In the genomic region with DNA sequence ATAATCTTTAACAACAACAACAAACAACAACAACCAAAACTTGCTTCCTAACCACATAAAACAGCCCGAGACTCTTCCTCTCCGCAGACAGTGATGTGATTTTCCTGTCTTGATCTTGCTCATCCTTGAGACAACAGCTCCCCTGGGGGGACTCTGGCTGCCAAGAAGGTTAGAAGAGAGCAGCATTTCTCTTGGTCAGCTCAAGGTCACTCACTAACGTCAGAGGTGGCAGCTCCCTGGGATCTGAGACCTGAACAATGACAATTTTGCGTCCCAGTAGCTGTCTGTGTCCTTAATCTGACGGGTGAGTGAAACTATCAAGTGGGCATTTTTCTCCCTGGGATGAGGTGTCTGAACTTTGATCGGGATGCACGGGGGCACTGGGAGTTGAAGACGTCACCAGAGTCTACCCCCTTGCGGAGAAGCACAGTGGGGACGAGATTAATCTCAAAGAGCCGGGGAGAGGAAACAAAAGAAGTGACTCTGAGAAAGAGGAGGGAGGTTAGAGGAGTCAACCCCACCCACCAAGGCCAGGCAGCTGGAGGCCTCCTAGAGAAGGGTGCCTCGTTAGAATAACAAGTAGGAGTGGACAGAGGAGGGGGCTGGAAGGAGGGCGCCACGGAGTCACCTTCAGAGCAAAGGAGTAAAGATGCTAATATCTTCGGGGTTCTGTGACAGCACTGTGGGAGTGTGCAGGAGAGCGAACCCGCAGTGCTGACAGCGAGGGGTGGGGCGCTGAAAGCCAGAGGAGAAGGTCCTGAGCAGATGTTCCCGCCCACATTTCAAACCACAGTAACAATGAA, we compare ENCODE assay signal across 8 mouse cellular contexts.
DNase-seq lines count a peak whose midpoint lies in the region; ATAC-seq and TF ChIP-seq lines count a peak whose summit lies in the region.
"Had no signal": no experiment of that assay in that cellular context is flagged by ENCODE, and none has a peak within 500 bp of the region (broad histone marks: within the 10 kb centered on the region; RNA-seq: fewer than 3 reads in every experiment).

No protein-coding gene starts in this region.

- H3K4me3 ChIP-seq in ES-Bruce4 (ENCODE audit: low read depth, low read length): peak overlapping the region; percentile 46
- peak overlapping the region; percentile 51 for H3K4me3 ChIP-seq in hindbrain, embryonic 10.5 days
- peak overlapping the region; percentile 42 for H3K4me3 ChIP-seq in limb, embryonic 13.5 days
- H3K4me3 ChIP-seq in myocyte: no peak overlapping the region
- H3K4me3 ChIP-seq: erythroblast, embryonic 14.5 days had no signal

- peak; percentile 5 to 17 for DNase-seq in B cell, adult 2 months
- peak; percentile 47 for DNase-seq in embryo, embryonic 10.5 days (ENCODE audit: low spot score)
- peak; percentile 47 for DNase-seq in hindbrain, embryonic 10.5 days (ENCODE audit: low spot score)
- DNase-seq in spleen, postnatal 4 days (ENCODE audit: low spot score in 2 of 2): no peak

- H3K27ac ChIP-seq in ES-Bruce4 (ENCODE audit: insufficient read depth, low read length): peak overlapping the region; percentile 98
- H3K27ac ChIP-seq in hindbrain, embryonic 10.5 days: peak overlapping the region; percentile 82
- no peak overlapping the region for H3K27ac ChIP-seq in limb, embryonic 13.5 days

- TF ChIP-seq POLR2A in ES-Bruce4 (IDR thresholded peaks at IDR 0.05; ENCODE audit: insufficient read depth, low read length) (no peak), myocyte (IDR thresholded peaks at IDR 0.05; ENCODE audit: insufficient read length, low read depth) (no peak)

- no peak overlapping the region for H3ac ChIP-seq in myocyte (ENCODE audit: control insufficient read depth, insufficient read length)

- peak; percentile 96 for TF ChIP-seq EP300 in ES-Bruce4 (IDR thresholded peaks at IDR 0.05; ENCODE audit: insufficient read depth, low read depth, low read length)

- no peaks in the 10 kb centered on the region for H3K36me3 ChIP-seq in ES-Bruce4 (ENCODE audit: control insufficient read depth, insufficient read depth, low read length, poor library complexity, severe bottlenecking)
- H3K36me3 ChIP-seq in hindbrain, embryonic 10.5 days: no peaks in the 10 kb centered on the region
- H3K36me3 ChIP-seq in limb, embryonic 13.5 days: no peaks in the 10 kb centered on the region
- no peaks in the 10 kb centered on the region for H3K36me3 ChIP-seq in myocyte (ENCODE audit: control insufficient read depth, insufficient read depth)

- WGBS in hindbrain, embryonic 10.5 days: under 1% methylated on average over 20 of the region's 20 CpGs
- WGBS in limb, embryonic 13.5 days: 5% methylated on average over 20 of the region's 20 CpGs

- no peak for TF ChIP-seq CTCF in ES-Bruce4 (IDR thresholded peaks at IDR 0.05; ENCODE audit: low read depth, low read length)

- ATAC-seq in limb, embryonic 13.5 days (ENCODE audit: low FRiP score, low read depth): peak; percentile 24

- no peak overlapping the region for H3K9ac ChIP-seq in ES-Bruce4 (ENCODE audit: low read depth, poor library complexity, severe bottlenecking)
- peak overlapping the region; percentile 55; the same call in 1 of the 2 replicates for H3K9ac ChIP-seq in limb, embryonic 13.5 days

- peaks cover 3% of the 10 kb centered on the region for H3K9me3 ChIP-seq in ES-Bruce4 (replicated peaks; ENCODE audit: control insufficient read depth, insufficient read depth, low read length, poor library complexity, severe bottlenecking)
- H3K9me3 ChIP-seq in hindbrain, embryonic 10.5 days: no peaks in the 10 kb centered on the region
- H3K9me3 ChIP-seq in limb, embryonic 13.5 days: no peaks in the 10 kb centered on the region

- peak overlapping the region; percentile 73 for H3K4me2 ChIP-seq in limb, embryonic 13.5 days (replicated peaks)
- H3K4me2 ChIP-seq in myocyte (ENCODE audit: low read depth): peak overlapping the region; percentile 68

- no peaks in the 10 kb centered on the region for H3K4me1 ChIP-seq in ES-Bruce4 (ENCODE audit: control insufficient read depth, insufficient read depth, low read length)
- peaks cover 25% of the 10 kb centered on the region for H3K4me1 ChIP-seq in hindbrain, embryonic 10.5 days (replicated peaks)
- peaks cover 27% of the 10 kb centered on the region for H3K4me1 ChIP-seq in limb, embryonic 13.5 days

- H3K27me3 ChIP-seq in ES-Bruce4 (ENCODE audit: control insufficient read depth, insufficient read depth, low read length, poor library complexity, severe bottlenecking) (no peaks in the 10 kb centered on the region), myocyte (ENCODE audit: control insufficient read depth, insufficient read depth, insufficient read length) (peaks cover 6% of the 10 kb centered on the region)
- peaks cover 4% of the 10 kb centered on the region for H3K27me3 ChIP-seq in hindbrain, embryonic 10.5 days (ENCODE audit: insufficient read depth, poor library complexity, severe bottlenecking)
- H3K27me3 ChIP-seq in limb, embryonic 13.5 days: peaks cover 20% of the 10 kb centered on the region

- no peaks in the 10 kb centered on the region for H3K79me2 ChIP-seq in myocyte (ENCODE audit: control insufficient read depth, insufficient read depth)

TF ChIP-seq in myocyte, 11 proteins besides CTCF, POLR2A, EP300 and RAD21:
- peak in 1 of 3 experiments; percentile 65 for TF ChIP-seq MYOD1 (IDR thresholded peaks at IDR 0.05; ENCODE audit: control insufficient read depth in 1 of 3, insufficient read length in 2 of 3, low read depth in 2 of 3)
- no peak for TF ChIP-seq E2F4 (IDR thresholded peaks at IDR 0.05; ENCODE audit: insufficient read depth)
- no peak for TF ChIP-seq MYOG (IDR thresholded peaks at IDR 0.05; ENCODE audit: control insufficient read depth in 1 of 3, insufficient read depth in 1 of 3, insufficient read length in 2 of 3, low read depth in 2 of 3)
- no peak for TF ChIP-seq REST (IDR thresholded peaks at IDR 0.05; ENCODE audit: insufficient read depth, insufficient read length)
TF ChIP-seq in myocyte: peak in this region for 1.

Comparison
In these comparisons a context has a peak if more than half of its experiments do, and no peak if none do; other contexts are left out.
1. DNase-seq: peak in B cell, adult 2 months (2 of 2), embryo, embryonic 10.5 days (single experiment) and hindbrain, embryonic 10.5 days (single experiment); none in spleen, postnatal 4 days (0 of 2).